Mouse (Mus musculus) heart, postnatal 0 days (tissue): ENCODE measurements around the gene Gm10190.

Experiments used
- CTCF ChIP-seq: IDR thresholded peaks from 2 replicates; pipeline ENCODE4 v1.5.1; 2016; ENCODE audit warnings: antibody characterized with exemption, control low read depth, low read depth
- EP300 ChIP-seq: IDR thresholded peaks from 2 replicates; pipeline ENCODE4 v1.6.1; 2016; ENCODE audit warnings: antibody characterized with exemption, low read depth

DNA sequence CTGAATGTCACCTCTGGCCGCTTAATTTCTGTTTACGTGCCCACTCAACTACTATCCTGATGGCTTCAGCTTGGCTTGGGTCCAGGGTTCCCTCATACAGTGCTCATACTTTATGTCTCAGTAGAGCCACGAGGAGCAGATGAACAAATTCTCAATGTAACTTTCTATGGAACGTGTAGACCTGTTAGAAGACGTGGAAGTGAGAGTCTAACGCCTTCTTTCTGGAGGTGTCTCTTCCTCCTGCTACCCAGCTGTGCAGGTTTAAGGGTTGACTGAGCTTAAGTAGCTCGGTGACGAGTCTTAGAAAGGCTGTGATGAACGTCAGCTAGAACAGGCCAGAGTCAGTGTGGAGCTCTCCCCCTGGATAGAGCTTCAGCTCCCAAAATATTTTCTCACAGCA, 4.7 kb downstream of the Gm10190 start:
- TF ChIP-seq CTCF (no peak), EP300 (no peak)
